Mouse (Mus musculus): Measurements from ENCODE around the gene Edil3.

- TF ChIP-seq CTCF (IDR thresholded peaks at IDR 0.05; ENCODE audit: low read depth, low read length) (no peak), POLR2A (IDR thresholded peaks at IDR 0.05; ENCODE audit: extremely low read depth, insufficient read depth, low read length) (no peak)
Measured at GRCm38 (mm10) chr13:89041495-89041894, 220.2 kb downstream of the Edil3 start.

All from liver, adult 2 months (tissue).